Mouse (Mus musculus): ENCODE results near the gene Commd1.

Commd1 gene

DNA sequence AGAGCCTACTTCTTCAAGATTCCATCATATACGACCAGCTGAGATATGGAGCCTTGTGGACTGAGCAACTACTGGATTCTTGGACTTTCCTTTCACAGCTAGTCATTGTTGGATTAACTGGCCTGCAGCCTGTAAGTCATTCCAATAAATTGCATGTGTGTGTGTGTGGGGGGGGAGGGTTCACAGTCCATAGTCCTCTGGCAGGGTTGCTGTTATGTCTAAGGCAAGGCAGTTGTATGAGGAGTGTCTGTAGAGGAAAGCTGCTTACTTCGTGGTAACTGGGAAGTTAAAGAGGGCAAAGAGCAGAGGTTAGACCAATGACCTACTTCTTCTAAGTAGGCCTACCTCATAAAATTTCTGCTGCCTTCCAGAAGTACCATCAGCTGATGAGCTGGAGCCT lies 98.5 kb downstream of the Commd1 start:
- DNase-seq, result no peak

DNA sequence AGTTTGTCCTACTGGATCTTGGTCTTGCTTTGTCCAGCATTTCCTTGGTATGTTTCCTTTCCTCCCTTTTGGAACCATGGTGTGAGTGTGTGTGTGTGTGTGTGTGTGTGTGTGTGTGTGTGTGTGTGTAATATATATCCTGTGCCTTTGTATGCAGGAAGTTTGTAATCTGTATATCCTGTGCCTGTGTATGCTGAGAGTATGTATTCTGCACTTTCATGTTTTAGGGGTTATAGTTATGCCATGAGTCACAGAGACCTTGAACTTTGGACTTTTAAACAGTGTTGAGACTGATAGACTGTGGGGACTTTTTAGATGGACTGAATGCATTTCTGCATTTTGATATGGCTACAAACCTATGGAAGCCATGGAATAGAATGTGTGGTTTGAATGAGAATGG lies 99.3 kb downstream of the Commd1 start:
- no peak for DNase-seq

DNA sequence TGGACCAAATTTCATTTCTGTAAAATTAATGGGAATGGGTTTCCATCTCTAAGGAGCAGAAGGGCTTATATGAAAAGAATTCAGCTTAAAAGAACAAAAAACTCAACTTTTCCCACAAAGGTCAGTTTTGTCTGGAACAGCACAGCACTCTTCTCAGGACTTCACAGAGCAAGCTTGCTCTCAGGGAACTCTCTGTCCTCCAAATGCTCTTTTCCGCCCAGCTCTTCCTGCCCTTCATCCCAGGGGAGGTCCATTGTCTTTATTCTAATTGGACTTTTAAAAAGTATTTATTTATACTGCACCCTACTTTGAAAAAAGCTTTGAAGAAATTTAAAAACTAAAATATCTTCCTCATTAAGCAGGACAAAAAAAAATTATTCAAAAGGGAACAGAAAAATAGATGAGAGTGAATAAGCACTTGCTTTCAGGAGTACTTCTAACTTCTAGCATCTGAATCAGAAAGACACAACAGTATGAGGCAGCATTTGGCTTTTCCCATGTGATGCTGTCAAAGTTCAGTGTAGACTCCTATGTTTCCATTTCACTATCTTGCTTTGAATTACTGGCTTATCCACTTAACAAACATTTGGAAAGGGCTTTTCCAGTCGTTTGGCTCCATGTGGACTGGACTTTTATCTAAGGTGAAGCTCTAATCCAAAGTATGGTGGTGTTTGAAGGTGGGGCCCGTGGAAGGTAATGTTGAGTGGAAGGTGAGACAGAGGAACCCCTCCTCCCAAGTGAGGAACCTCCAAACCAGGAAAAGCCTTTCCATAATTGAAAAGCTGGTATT lies 101.6 kb downstream of the Commd1 start:
- no peak for DNase-seq

DNA sequence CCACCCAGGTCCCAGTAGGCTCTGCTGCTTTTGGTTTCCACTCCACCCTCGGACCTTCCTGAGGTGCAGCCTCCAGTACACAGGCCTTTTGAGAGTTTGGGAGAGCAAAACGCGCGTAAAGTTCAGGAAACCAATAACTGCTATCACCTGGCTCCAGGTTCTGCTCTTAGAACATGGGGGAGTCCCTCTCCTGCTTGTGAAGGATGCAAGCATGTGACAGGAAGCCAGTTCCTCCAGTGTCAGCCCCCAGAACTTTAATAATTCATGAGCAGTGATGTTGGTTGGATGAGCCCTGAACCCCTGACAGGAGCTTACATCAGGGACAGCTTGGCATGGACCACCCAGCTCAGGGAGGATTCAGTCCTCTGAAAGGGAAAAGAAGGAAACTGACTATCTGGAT lies 102.5 kb downstream of the Commd1 start:
- DNase-seq, result no peak

DNA sequence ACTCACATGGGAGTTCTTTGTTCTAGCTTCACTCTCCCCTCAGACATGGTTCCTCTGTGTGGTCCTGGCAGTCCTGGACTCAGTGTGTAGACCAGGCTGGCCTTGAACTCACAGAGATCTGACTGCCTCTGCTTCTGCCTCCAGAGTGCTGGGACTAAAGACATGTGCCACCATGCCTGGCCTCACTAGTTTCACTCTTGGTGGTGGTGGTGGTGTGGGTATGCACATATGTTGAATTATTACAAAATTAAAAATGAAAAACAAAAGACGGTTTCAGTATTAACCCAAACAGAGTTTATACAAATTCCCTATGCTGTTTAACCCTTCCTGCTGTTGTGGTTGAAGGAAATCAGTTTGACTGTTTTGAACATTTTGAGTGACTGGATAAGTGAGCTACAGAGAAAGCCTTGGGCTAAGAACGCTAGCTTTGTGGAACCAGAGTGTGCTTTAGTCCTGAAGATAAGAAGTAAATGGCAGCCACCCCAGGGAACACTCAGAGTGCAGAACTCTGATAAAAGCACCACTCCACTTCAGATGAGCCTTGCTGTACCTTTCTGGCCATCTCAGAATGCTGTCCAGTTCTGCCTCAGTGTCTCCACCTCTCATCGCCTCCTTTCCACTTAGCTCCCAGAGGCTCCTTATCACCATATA lies 105.4 kb downstream of the Commd1 start:
- no peak for DNase-seq

DNA sequence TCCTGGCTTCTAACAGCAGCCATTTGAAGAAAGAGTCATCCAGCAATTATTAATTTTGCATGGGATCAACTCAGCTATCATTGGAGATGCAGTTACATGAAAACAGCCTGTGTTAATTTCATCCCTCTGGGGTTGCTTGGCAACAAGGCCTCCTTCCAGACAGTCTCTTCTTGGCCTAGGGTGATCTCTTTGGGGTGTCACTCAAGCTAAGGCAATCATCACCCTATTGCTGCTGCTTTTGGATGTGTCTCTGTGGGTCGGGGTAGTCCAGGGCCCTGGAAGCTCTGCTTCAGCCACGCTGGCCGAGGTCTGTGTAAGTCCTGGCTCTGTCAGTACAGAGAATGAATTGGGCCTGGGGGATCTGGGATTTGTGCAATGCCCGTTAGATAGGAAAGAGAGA lies 106.9 kb downstream of the Commd1 start:
- no peak for DNase-seq

DNA sequence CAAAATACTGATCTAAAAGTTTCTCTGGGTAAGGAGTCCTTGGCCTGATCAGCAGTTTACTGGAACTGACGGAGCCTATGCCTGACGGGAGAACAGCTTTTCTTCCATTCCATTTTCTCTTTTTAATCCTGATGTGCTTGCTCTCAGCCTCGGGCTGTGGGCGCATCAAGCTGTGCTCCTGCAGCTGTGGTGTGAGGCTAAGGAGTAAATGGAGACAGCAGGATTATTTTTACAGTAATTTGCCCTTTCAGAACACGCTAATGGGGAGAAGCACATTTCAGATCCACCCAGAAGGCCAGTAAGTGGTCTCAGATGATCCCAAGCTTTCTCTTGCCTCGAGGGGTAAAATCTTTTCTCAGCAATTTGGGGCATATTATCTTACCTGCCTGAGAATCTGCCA lies 107.4 kb downstream of the Commd1 start:
- DNase-seq, result no peak

DNA sequence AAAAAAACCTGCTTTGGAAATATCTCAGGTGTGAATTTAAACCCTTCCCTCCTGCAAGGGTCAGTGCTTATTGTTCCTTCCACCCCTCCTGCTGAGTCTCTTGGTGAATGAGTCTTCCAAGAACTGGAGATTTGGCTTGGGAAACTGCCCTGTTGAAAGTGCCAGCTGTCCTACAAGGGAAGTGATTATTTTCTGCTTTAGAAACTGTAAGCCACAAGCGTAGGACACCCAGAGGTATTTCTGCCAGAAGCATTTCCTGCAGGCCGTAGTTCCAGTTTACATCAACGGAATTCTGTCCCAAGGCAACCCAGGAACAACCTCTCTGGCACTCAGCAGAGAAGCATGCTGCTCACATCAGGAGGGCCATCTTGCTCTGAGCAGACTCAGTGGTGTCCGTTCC lies 108.8 kb downstream of the Commd1 start:
- DNase-seq, result no peak

DNA sequence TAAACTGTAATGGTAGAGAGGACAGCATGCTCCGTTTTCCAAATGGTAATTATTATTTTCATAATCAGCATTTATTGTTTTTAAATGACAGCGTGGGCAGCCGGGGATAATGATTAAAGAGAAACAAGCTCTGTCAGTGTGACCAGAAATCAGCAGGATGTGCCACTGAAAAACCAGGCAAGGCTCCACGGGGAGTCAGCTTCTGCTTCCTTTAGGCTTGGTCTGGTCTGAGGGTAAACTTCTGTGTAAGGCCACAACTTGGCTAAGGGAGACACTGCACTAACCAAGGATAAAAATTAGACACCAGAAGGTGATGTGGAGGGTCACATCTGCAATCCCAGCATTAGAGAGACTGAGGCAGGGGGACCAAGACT lies 109.9 kb downstream of the Commd1 start:
- no peak for DNase-seq

DNA sequence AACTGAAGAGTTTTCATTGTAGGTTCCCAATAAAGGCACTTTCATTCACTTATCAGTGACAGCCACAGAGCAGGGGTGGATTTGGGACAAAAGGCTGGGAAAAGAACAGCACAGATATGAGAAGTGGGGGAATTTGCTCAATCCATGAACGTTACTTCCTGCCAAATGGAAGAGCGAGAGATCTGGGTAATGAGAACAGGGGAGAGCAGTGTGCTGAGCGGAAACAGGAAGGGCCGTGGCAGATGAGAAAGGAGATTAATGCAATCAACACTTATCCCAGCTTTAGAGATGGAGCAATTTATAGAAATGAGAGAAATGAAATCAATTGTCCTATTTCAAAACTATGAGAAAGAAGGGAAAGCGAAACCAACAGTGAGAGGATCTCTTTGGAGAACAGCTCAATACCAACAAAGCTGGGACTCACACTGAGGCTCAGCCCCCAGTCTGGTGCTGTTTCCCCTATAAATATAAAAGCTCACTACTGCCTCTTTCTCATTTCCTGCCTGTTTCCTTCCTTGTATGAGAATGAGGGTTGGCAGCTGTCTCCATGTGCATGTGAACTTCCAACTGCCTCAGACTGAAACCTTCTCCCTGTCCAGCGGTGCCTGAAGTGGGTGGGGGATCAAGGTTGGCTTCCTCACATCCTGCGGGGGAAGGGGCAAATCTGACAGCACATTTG lies 110.4 kb downstream of the Commd1 start:
- DNase-seq, result no peak

DNA sequence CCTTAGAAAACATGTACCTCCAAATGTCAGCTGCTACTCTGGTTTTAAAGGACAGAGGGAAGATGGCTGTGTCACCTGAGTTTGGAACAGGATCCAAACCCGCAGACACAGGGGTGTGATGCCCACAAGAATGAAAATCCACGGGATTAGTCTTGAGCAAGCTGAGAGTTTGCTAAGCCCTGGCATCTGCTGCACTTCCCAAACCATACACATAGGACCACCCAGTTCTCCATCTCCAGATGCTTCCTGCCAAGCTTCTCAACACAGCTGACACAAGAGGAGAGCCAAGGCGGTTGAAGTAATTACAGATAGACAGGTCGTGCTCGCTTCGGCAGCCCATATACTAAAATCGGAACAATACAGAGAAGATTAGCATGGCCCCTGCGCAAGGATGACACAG lies 113.6 kb downstream of the Commd1 start:
- no peak for DNase-seq

DNA sequence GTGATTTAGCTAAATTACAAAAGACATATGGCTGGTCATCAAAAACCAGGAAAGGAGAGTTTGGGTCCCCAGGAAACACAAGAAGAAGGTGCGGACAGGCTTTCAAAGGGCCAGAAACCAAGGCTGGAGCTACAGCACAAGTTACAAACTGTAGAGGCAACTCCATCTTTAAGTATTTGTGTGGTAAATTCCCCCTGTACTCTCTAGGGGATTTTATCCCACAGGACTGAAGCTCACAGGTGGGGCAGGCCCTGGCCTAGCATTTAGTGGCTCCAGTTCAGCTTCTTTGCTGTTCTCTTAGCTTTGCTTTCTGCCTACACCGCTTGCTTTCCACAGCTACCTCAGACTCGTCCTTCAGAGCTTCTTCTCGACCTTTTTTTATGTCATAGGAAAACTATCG lies 114.5 kb downstream of the Commd1 start:
- no peak for DNase-seq

DNA sequence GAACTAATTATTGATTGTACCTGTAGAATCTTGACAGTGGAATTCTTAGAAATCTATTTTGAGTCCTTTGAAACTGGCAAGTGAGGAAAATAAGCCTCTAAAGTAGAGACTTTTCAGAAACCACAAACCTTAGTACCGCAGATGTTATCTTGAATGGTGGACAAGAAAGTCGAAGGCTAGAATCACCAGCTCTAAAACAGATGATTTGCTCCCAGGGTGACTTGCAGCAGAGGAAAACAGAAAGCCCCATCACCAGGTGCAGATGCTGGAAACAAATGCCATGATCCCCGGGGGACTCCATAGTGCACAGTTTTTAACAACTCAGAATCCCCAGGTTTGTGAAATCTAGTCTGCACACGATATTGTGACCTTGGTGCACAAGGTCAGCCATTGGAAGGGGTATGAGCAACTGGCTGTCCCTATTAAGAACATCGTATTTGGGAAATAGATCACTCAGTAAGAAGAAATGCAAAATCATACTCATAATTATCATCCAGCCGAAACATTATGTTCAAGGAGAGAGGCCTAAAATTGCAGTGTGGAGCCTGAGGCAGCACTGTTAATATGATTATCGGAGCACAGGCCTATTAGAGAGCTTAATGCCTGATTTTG lies 116.4 kb downstream of the Commd1 start:
- no peak for DNase-seq

DNA sequence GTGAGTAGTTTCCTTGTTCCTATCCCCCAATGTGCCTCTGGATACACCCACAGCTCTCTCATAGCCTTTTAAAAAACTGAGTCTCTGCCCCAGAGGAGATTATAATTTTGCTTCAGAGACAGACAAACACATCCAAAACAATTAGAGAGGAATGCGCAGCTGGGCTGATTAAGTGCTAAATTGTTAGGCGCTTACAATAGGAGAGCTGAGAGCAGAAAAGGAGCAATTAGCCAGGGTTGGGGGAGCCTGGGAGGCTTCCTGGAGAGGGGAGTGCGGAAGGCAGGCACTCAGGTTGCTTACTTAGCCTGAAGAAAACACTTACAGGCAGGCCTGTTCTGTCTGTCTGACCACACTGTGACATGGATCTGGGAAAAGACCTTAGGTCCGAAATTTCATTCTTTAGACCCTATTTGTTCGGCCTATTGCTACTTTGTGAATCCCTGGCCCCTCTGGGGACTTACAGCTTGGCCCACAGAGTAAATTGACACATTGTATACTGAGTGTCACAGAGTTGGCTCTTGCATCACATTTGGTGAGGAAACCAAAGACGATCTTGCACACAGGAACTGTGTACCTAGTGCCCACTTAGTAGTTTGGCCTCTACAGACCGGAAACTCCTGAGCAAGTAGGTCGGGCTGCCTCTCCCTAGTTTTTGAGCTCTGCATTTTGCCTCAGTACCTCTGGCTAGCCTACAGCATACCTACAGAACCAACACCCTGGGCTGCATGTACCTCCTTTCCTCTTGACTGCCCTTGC lies 117.7 kb downstream of the Commd1 start:
- no peak for DNase-seq

DNA sequence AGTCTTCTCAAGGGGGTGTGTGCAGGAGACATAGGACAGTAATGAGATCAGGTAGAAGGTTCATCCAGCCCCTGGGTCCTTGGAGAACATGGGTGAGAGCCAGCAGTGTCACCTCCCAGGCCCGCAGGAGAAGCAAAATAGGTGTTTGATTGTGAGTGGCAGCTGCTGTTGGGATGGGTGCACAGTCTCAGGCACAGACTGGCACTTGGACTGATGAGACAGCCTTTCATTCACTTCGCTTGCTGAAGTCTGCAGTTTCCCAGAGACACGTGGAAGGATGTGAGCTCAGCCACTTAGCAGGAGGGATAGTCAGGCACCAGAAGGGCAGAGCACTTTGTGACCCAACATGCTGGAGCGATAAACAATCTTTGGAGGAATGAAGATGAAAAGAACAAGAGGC lies 118.6 kb downstream of the Commd1 start:
- DNase-seq, result no peak

DNA sequence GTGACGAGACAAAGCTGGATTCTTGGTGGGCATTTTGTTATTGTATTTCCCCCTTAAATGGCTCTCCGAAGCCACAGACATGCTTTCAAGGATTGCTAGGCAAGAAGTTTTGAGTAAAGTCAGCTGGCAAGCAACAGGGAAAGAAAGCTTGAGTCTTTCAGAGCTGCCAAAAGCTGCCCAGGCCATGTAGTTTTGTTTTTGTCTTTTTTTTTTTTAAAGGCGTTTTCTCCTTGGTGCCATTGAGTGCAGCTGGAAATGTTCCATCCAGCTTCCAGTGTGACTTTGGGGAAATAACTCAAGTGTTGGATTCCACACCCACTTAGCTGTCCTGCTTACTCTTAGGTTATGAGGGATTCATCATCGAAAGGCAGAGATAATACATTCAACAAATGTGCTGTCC lies 120.9 kb downstream of the Commd1 start:
- no peak for DNase-seq

DNA sequence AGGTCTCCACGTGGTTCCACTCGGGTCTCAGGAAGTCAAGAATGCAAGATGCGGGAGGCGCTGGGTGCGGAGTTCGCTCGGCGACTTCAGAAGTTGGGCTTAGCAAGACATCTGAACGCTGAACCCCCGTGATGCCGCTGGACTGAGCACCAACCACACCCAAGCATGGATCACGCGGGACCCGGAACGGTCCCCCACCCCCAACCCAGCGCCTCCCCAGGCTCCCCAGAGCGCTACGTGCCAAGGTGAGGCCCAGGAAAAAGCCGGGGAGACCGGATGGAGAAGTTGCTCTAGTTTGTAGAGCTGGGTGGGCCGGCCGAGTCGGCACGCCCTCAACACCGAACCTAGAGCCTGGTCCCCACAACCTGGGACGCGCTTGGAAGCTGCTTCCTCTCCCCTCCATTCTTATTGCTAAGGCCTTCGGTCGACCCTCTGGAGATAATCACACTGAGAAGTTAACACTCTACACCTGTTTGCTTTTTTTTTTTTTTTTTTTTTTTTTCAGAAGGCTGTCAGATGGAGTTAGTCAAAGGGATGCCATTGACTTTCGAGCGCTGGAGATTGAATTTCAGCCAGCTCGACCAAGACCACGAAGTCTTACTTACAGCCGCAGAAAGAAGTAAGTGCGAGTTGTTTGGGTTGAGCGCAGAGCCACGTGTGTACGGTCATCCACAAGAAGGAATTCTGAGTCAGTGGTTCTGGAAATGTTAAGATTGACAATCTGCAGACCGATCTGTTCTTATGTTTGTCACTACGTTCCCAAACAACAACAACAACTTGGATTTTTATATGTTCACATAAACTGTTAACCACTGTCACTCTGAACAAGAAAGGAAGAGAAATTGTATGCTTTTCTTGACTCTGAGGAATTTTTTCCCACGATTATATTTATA lies 121.6 kb downstream of the Commd1 start, which contains the start of gene B3gnt2:
TSS of gene B3gnt2 (minus strand) at position 627 of the 893 bp plus-strand sequence.
- DNase-seq, result peak; percentile 57

DNA sequence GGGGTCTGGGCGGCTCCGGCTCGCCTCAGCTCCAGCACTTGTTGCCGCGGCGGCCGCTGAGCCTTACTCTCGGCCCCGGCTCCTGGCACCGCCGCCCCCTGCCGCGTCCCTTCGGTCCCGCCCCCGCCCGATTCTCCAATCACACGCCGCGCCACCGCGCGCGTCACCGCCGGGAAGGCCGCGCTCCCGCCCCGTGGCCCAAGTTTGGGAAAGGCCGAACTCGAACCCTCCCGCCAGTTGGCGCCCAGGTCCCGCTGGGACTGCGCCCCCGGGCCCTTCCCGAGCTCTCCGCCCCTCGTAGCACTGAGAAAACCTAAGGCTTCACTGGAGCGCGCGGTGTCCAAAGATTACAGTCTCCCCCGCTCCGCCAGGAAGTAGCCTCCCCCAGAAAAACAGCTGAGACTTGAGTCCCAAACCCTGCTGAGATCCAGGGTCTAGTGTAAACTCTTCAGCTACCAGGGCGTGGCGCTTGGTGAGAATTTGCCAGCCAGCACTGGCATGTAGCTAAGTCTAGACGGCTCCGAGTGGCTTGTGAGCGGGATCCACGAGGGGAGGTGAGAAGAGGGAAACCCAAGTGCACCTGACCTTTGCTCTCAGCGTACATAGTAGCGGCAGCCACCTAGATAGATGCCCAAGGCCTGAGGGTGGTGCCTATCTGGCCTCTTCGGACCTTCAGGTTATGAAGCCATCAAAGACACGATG lies 122.4 kb downstream of the Commd1 start:
- peak; percentile 93 for DNase-seq

DNA sequence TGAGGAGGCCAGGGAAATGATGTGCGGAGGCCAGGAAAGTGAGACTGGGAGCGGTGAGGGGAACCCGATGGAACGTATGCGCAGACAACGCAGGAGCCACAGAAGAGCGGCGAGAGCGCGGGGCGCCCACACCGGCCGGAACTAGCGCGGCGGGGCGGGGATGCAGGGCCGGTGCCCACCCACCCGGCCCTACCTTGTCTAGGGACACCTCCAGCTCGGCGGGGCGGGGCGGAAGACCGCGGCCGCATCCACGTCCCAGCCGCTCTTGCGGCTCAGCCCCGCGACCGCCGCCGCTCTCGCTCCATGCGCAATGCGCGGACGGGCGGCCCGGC lies 122.9 kb downstream of the Commd1 start:
- peak; percentile 62 for DNase-seq

DNA sequence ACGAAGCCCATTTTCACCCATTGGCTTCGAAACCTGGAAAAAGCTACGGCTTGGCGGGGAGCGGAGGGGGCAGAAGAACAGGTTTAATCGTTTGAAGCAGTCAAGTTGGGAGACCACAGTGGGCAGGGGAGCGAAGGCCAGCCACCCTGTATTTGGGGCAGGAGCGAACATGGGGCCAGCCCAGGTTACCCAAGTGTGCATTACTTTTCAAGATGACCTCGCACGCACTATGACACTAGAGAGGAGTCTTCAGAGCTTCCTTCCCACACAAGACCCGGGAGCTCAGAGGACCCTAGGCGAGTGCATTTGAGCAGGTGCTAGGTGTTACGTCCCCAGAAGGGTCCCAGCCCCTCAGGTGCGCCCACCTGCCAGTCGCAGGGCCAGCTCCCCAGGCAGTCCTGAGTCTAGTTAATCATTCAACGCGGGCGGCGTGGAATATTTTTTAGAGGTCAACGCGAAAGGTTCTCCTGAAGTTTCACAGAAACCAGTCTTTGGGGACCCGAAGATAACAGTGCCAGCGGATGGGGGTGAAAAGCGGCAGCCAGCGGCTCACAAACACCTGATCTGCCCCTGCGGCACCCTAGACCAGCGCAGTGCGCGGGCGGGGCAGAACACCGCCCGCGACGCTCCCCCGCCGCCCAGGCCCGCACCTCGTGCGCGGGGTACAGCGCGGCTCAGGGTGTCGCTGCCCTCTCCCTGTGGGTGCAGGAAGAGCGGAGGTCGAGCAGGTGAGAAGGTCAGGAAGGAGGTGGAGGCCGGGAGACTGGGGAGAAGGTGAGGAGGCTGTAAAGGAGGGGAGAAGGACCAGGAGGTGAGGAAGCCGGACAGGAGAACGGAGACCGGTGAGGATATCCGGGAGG lies 123.5 kb downstream of the Commd1 start:
- DNase-seq, result no peak
